Mouse (Mus musculus) bone marrow macrophage, adult 2 months (primary cell): ENCODE measurements around the gene Gm42878. TPM values are rescaled to one million over a fixed set of nuclear protein-coding genes. Genes with fewer than 3 reads are reported as not detected.

Source experiments
- H3K27ac ChIP-seq: 2 replicates; pipeline ENCODE4 v1.5.1; 2012; ENCODE audit warnings: low read depth, low read length; ENCODE audit not compliant: insufficient read depth
- H3K4me1 ChIP-seq: 2 replicates; pipeline ENCODE4 v1.6.1; 2012; ENCODE audit warnings: low read length; ENCODE audit not compliant: control insufficient read depth, insufficient read depth
- H3K4me3 ChIP-seq: 2 replicates; pipeline ENCODE4 v1.5.1; 2012; ENCODE audit warnings: mild to moderate bottlenecking, low read length, moderate library complexity; ENCODE audit not compliant: insufficient read depth
- CTCF ChIP-seq: IDR thresholded peaks from 2 replicates; pipeline ENCODE4 v1.5.1; 2012; ENCODE audit warnings: low read depth, mild to moderate bottlenecking, low read length, moderate library complexity
- POLR2A ChIP-seq: IDR thresholded peaks from 2 replicates; pipeline ENCODE4 v1.6.1; 2012; ENCODE audit warnings: mild to moderate bottlenecking, low read depth, low read length, borderline replicate concordance
- polyA plus RNA-seq: library from polyadenylated mRNA; stranded (reverse); fragments of >200 nt; gene quantifications from 2 replicates; pipeline ENCODE4 v1.2.4, GENCODE M21; 2012; ENCODE audit not compliant: missing spikeins, insufficient read depth, insufficient read length

Gm42878 gene
- polyA plus RNA-seq, 1 experiment = not detected

DNA sequence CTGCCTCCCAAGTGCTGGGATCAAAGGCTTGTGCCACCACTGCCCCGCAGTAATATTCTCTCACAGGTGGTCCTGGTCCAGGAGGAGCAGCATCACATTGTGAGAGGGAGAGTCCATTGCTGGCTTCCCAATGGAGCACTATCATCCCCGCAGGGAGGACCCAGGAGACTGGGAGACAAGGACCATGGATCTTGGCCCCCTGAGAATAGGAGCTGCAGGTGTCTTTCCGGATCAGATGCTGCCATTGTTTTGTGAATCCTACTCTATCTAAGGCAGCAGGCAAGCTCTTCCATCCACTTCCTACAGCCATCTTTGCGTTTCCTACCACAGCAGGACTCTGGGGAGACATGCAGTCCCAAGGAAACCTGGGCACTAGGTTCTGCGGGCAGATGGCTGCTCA lies 40.4 kb upstream of the Gm42878 start:
- Histone ChIP-seq H3K4me3 (peak overlapping the region; percentile 43; the same call in 1 of the 2 replicates), H3K27ac (peak overlapping the region; percentile 95), H3K4me1 (peaks cover 47% of the 10 kb centered on the region)
- TF ChIP-seq CTCF (no peak), POLR2A (no peak)

DNA sequence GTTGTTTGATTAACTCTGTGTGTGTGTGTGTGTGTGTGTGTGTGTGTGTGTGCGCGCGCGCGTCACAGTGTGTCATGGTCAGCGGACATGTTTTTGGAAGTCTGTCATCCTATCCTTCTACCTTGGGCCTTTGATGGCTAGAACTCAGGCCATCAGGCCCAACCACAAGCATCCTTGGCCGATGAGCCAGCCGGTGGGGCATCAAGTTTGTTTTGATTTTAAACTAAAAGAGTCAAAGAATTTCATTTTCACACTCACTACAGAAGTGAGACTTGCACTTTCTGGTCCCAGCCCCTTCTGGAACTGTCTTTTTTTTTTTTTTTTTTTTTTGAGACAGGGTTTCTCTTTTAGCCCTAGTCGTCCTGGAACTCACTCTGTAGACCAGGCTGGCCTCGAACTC lies 39.7 kb upstream of the Gm42878 start:
- TF ChIP-seq CTCF (no peak), POLR2A (no peak)
- Histone ChIP-seq H3K4me3 (no peak overlapping the region), H3K4me1 (peaks cover 47% of the 10 kb centered on the region), H3K27ac (peak overlapping the region; percentile 95; the same call in 1 of the 2 replicates)

DNA sequence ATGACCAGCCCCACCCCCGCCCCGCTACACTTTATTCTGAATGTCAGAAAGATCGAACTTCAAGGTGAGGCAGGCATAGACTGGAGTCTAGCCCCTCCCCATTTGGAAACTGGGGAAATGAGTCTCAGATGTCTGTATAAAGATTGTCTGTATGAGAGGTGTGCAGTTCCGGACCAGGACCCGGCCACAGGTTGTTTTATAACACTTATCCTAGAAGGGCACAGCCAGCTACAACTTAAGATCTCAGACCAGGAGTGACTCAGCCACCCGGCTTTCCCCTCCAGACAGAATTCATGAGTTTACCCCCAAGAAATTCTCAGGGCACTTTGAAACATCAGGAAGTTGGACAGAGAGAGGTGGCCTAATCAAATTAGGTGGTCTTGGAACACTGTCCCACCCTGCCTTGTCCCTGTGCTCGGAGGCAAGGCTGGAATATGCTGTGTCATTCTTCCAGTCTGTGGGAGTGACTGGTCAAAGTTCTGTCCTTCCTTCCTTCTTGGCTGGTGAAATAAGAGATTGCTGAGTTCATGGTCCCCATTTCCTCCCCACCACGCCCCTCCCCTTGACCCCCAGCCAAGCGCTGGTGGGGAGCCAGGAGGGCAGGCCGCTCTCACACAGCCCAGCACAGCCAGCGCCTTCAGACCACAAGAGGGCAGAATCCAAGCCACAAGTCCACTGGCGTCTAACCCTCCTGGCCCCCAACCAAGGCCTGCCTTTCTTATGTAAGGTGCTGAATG lies 38.7 kb upstream of the Gm42878 start:
- peaks cover 47% of the 10 kb centered on the region for H3K4me1 ChIP-seq
- H3K27ac ChIP-seq = peak overlapping the region; percentile 83
- TF ChIP-seq POLR2A (no peak), CTCF (no peak)
- peak overlapping the region; percentile 53 for H3K4me3 ChIP-seq

DNA sequence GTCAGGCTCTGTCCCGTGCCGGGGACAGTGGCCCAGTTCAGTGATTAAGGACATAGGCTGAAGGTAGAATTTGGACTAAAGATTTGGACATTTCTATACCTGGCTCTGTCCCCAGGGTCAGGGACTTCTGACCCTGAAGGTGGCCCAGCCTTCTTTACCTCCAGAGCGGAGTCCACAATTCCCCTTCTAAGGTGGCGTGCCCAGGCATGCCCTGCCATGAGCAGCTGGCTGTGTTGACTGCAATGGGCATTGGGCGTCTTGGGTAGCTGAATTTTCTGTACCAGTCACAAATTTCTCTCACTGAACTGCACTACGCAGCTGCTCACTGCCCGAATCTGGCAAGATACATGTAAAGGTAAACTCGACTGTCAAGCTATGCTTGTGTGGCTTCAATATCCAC lies 36.7 kb upstream of the Gm42878 start:
- H3K4me3 ChIP-seq = no peak overlapping the region
- no peak for TF ChIP-seq CTCF
- no peak for TF ChIP-seq POLR2A
- peaks cover 37% of the 10 kb centered on the region for H3K4me1 ChIP-seq
- H3K27ac ChIP-seq = no peak overlapping the region

DNA sequence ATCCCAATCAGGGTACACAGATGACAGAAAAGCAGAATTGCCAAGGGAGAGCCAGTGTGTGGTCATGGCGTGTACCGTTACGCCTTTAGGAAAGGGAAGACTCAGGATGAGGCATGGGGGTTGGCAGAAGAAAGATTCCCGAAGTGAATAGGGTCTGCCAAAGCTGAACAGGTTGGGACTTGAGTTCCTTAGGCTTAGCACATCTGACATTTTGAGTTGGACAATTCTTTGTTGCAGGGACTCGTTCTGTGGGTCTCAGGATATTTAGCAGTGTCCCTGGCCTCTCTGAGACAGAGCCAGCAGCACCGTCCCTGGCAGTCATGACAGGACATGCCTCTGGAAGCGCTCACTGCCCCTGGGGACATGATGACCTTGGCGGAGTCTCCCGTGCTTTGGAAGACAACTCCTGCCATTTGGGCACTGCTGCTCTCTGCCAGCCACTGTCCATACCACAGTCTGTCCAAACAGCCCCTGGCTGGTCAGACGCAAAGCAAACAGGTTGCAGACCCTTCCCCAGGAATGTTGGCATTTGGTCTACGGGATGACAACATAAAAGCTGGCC lies 31.7 kb upstream of the Gm42878 start:
- TF ChIP-seq POLR2A (no peak), CTCF (no peak)
- Histone ChIP-seq H3K27ac (no peak overlapping the region), H3K4me3 (no peak overlapping the region), H3K4me1 (peaks cover 3% of the 10 kb centered on the region)

DNA sequence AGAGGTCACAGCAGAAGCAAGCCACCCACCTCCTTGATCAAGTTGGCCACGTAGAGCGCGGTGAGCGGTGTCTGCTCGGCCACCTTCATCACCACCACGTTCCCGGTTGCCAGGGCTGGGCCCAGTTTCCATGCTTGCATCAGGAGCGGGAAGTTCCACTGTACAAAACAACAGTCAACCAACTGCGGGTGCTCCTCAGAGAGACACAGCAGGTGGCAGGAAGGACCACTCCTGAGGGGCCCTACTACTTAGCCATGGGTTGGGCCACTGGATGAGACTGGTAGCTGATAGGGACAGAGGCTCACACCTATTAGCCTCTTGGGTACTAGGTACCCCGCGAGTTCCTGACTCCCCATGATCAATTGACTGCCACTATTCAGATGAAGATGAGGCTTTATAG lies 30.6 kb upstream of the Gm42878 start:
- TF ChIP-seq POLR2A = no peak
- TF ChIP-seq CTCF = no peak
- H3K27ac ChIP-seq = no peak overlapping the region
- no peaks in the 10 kb centered on the region for H3K4me1 ChIP-seq
- H3K4me3 ChIP-seq = no peak overlapping the region

DNA sequence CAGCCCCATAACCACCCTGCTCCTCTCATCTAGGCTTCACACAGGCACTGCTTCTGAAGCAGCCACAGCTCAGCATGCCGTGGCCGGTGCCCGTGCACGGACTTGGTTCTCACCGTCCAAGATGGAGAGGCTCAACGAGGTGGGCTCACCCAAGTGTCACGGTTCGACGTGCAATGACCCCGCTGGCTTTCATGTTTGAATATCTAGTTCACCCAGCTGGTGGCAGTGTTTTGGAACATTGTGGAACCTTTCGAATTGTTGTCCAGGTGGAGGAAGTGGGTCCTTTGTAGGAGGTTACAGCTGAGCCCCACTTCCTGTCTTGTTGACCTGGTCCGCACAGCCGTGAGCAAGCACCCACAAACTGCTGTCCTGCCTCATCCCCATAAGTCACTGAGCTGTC lies 28.9 kb upstream of the Gm42878 start:
- Histone ChIP-seq H3K27ac (no peak overlapping the region), H3K4me3 (no peak overlapping the region), H3K4me1 (no peaks in the 10 kb centered on the region)
- TF ChIP-seq CTCF (no peak), POLR2A (no peak)

DNA sequence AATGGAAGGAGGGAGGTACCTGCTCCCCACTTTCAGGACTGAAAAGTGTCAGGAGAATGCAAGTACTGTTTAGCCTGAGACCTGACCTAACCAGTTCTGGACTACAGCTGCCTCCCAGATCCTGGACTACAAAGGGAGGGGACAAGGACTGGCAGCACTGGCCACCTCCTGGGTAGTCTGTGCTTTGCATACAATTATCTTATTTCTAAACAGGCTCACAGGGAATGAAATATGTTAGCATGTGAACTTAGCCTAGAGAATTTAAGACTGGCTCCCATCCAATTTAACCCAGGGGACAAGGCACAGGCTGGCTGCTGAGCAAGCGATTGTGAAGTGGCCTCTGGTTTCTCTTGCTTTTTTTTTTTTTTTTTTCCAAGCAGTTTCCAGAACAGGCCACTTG lies 25.5 kb upstream of the Gm42878 start:
- TF ChIP-seq POLR2A = no peak
- no peak for TF ChIP-seq CTCF
- Histone ChIP-seq H3K27ac (no peak overlapping the region), H3K4me1 (no peaks in the 10 kb centered on the region), H3K4me3 (no peak overlapping the region)

DNA sequence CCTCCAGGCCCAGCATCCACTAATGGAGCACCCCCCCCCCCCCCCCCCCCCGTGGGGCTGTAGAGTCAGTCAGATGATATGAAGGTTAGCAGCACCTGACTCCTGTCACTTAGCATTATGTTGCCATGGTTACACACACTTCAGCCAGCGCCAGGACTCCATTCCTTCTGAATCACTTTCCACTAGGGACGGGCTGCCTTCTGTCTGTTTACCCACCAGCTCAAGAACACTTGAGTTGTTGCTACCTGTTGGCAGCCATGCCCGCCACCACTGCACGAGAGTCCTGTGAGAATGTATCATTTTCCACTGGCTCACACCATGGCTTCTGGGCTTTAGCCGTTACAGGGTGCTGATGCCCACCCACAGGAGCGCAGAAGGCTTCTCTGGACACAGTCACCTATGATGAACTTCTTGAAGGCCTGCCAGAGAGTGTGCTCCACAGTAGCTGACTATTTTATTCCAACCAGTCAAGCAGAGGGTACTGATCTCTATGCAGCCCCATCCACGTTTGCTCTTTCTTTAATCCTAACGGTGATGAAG lies 24.7 kb upstream of the Gm42878 start:
- no peak overlapping the region for H3K27ac ChIP-seq
- no peaks in the 10 kb centered on the region for H3K4me1 ChIP-seq
- H3K4me3 ChIP-seq = no peak overlapping the region
- TF ChIP-seq POLR2A (no peak), CTCF (no peak)

DNA sequence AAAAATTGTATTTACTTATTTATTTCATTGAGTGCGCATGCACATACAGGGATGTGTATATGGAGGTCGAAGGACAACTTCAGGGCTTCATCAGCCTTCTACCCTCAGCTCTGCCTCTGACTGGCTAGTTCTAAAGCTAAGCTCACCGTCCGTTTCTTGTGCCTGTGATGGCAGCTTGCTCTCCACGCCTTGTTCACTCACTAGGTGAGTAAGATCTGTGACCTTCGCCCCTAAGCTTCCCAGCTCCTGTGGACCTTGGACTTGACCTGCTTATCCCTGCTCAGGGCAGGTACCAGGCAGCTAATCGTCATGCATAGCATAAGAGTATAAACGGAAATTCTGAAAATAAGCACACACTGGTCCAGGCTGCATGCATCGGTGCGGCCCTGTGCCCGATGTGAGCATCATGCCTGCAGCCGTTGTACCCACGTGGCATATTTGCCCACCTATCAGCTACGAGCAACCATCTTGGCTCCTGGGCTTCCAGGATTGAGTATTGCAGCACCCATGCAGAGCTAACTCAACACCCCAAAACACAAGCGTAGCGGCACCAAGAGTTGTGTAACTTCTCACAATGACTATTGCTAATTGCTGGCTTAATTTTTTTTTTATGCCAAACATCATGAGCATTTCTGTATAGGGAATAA lies 20.9 kb upstream of the Gm42878 start:
- TF ChIP-seq CTCF (no peak), POLR2A (no peak)
- H3K4me3 ChIP-seq = no peak overlapping the region
- 0 out of 2 replicates have a peak, but pooled peaks cover 3% of the 10 kb centered on the region for H3K4me1 ChIP-seq
- H3K27ac ChIP-seq = no peak overlapping the region
